Mouse (Mus musculus) 416B (cell line): ENCODE results near the gene Numa1.
"Not testable (repeated sequence)": the region's sequence is repeated elsewhere in the genome, so short reads cannot be mapped to it uniquely, and the experiment has no call there.

Experiments used
- DNase-seq: peaks from one replicate; pipeline ENCODE4 v3.0.0; 2011; ENCODE audit warnings: low read depth

Gene Numa1

DNA sequence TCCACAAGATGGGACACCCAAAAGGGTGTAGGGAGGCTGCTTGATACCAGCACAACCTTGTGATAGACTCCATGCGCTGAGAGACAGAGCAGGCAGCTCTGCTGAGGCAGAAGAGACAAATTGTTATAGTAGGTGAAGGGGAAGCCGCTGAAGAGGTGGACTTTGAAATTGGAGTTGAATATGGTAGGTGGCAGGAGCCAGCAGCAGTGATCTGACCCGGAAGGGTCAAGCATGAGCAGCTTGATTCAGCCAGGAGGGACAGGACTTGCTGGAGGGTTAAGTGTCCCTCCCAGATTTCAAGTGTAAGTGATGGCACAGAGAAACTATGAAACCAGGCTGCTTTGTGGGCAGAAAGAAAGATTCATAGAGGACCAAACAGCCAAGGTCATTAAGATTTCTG, 51.2 kb downstream of the Numa1 start:
- no peak for DNase-seq

DNA sequence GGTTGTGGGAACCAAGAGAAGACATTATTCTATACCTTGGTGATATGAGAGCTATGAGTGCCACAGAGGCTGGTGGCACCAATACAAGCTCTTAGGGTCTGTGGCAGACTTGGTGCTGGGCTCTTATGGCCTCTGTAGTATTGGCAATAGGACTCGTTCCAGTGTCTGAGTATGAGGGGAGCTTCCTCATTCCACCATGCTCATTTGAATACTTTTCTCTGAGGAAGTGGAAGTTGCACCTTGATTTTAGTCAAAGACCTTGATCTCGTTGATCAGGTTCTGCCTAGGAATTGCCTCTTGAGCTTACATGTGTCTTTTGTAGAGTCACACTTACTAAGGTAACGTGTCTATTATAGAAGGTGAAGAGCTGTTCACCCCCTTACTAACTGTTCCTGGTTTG, 60.3 kb downstream of the Numa1 start:
- no peak for DNase-seq

DNA sequence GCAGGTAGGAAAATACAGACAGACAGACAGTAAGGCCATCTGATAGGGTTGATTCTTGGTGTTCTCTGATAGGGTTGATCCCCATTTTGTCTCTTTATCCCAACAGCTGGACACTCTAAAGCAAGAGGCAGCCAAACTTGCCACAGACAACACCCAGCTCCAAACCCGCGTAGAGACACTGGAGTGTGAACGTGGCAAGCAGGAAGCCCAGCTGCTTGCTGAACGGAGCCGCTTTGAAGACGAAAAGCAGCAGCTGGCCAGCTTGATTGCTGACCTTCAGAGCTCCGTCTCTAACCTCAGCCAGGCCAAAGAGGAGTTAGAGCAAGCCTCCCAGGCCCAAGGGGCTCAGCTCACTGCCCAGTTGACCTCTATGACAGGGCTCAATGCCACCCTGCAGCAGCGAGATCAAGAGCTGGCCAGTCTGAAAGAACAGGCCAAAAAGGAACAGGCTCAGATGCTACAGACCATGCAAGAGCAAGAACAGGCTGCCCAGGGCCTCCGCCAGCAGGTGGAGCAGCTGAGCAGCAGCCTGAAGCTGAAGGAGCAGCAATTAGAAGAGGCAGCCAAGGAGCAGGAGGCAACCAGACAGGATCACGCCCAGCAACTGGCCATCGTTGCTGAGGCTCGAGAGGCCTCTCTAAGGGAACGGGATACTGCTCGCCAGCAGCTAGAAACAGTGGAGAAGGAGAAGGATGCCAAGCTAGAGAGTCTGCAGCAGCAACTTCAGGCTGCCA, 64.5 kb downstream of the Numa1 start:
- peak; percentile 75 for DNase-seq

DNA sequence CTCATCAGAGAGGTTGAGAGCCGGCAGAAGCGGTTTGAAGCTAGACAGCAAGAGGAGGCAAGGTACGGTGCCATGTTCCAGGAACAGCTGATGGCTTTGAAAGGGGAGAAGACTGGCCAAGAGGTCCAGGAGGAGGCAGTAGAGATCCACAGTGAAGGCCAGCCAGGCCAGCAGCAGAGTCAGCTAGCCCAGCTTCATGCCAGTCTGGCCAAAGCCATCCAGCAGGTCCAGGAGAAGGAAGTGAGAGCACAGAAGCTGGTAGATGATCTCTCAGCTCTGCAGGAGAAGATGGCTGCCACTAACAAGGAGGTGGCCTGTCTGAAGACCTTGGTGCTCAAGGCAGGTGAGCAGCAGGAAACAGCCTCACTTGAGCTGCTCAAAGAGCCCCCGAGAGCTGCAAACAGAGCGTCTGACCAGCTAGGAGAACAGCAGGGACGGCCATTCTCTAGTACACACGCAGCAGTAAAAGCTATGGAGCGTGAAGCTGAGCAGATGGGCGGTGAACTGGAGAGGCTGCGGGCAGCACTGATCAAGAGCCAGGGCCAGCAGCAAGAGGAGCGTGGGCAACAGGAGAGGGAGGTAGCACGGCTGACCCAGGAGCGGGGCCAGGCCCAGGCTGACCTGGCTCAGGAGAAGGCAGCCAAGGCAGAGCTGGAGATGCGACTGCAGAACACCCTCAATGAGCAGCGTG, 65.7 kb downstream of the Numa1 start:
- DNase-seq: no peak

DNA sequence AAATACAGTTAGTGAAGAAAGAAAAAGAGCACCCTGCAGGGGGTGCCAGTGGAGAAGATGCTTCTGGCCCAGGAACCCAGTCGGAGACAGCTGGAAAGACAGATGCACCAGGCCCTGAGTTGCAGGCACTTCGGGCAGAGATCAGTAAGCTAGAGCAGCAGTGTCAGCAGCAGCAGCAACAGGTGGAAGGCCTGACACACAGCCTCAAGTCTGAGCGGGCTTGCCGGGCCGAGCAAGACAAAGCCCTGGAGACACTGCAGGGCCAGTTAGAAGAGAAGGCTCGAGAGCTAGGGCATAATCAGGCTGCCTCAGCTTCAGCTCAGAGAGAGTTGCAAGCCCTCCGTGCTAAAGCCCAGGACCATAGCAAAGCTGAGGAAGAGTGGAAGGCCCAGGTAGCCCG, 66.4 kb downstream of the Numa1 start:
- no peak for DNase-seq

DNA sequence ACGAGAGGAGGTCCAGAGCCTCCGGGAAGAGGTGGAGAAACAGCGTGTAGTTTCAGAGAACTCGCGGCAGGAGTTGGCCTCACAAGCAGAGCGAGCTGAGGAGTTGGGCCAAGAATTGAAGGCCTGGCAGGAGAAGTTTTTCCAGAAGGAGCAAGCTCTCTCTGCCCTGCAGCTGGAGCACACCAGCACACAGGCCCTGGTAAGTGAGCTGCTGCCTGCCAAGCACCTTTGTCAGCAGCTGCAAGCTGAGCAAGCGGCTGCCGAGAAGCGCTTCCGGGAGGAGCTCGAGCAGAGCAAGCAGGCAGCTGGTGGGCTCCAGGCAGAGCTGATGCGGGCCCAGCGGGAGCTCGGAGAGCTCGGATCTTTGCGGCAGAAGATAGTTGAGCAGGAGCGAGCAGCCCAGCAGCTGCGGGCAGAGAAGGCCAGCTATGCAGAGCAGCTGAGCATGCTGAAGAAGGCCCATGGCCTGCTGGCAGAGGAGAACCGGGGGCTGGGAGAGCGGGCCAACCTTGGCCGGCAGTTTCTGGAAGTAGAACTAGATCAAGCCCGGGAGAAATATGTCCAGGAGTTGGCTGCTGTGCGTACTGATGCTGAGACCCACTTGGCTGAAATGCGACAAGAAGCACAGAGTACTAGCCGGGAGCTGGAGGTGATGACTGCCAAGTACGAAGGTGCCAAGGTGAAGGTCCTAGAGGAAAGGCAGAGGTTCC, 67.2 kb downstream of the Numa1 start:
- no peak for DNase-seq

DNA sequence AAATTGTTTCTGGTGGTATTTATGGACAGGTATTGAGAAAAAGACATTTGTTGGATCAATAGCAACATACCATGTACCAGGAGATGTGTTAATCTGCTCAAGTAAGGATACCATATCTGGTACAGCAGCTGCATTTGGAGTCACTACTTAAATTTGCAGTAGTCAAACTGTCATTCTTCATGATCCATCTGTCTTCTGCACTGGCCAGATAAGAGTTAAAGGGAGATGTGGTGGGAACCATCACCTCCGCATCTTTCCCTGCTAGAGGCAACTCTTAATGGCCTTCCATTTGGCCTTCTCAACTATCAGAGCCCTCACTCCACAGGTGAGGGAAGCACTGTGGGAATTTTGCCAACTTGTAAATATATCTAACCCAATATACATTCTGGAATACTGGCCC, 72.6 kb downstream of the Numa1 start:
- DNase-seq: no peak

DNA sequence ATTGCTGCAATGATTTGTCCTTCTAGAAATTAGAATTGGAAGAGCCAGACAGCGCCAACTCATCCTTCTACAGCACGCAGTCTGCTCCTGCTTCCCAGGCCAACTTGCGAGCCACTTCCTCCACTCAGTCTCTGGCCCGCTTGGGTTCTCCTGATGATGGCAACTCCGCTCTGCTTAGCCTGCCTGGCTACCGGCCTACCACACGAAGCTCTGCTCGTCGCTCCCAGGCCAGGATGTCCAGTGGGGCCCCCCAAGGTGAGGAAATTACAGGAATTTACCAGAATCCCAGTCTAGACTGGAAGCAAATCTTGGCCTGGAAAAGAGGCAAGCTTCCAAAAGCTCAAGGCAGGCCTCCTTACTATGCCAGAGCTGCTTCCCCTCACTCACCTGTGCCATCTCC, 77.9 kb downstream of the Numa1 start:
- DNase-seq: no peak

DNA sequence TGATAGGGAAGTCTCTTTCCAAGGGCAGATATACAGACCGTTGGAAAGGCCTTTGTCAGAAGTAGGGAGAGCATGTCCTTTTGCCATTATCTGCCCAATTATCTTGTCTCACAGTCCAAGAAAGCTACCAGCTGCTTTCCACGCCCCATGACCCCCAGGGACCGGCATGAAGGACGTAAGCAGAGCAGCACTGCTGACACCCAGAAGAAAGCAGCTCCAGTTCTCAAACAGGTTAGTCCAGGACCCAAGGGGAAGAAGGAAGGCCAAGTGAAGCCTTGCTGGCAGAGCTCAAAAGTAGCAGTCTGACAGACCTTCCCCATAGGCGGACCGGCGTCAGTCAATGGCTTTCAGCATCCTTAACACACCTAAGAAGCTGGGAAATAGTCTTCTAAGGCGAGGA, 79.5 kb downstream of the Numa1 start:
- no peak for DNase-seq

DNA sequence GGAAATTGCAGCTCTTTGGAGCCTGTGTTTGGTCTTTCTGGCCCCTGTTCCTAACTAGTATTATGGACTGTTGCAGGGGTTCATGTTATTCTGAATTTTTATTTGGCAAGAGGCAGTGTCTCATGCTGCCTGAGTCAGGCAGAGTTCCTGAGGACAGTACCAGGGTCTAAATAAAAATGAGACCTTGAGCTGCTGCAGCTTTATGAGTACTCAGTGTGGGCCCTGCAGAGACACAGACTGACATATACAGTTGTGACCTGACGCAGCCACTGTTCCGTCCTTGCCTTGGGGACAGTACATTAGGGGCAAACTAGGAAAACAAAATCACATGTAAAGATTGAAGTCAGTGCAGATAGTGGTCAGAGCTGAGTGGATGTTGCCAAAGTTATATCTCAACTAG, 81.1 kb downstream of the Numa1 start:
- no peak for DNase-seq

DNA sequence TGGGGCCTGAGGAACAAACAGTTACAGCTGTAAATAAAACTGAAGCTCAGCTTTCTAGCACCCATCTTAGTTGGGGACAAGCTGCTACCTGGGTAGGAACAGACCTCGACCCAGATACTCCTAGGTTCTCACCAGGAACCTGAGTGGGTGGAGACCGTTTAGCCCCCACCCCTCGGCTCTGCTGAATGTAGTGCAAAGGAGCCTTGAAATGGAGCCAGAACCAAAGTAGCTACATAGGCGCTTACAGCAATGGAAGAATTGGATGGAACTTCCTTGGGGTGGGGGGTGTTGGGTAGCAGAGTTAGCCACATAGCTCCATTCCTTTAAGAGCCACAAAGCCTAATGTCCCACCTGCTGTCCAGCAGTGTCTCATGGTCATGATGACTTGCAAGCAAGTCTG, 83.0 kb downstream of the Numa1 start:
- DNase-seq: peak; percentile 47

DNA sequence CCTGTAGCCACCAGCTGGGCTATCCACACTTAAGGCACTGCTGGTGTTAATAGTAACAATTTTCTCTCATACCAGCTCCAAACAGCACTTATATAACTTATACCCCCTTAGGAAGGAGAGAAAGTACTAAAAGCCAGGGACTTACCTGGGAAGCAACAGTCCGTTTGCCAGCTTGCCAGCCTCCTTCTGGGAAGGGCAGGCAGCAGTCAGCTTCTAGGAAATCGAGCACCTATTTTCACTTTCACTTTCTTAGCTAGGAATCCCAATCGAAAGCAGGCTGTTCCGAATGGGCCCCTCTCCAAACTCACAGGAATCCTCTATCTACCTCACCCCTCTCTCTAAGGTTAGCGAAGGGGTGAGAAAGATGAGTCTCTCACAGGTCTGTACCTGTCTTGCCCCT, 83.5 kb downstream of the Numa1 start:
- peak; percentile 34 for DNase-seq

DNA sequence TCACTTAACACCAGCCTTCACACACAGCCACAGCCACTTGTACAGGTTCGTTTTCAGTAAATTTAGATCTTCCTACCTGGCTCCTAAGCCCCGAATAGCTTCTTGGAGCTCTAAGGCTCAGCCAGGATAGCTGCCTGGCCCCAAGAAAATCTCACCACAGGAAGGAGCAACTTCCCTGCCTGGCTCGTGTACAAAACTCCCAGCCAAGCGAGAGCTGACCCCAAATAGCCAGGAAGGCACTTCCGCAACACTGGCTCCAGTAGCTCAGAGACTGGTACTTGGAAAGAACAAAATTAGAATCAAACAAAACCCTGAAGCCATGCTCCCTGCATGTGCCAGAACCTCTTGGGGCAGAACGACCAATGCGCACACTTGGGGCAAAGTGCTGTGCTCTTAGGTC, 84.1 kb downstream of the Numa1 start:
- DNase-seq: no peak

DNA sequence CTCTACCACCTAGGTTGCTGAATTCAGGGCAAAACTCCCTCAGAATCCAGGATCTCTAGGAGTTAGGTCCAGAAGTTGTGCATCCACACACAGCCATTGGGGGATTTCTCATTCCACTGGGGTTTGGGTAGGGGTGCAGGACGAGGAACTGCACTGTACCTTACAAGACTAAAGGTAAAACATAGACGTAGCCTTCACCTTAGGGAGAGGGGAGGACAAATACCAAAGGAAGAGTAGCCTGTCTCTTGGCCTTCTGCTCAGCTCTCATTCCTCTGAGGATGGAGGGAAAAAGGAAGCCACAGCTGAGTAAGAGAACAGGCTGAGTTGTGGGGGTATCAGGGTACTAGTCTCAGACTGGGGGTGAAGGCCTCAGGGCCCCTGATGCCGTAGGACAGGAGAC, 84.7 kb downstream of the Numa1 start, which contains the start of gene Il18bp:
TSS of gene Il18bp (minus strand) at position 101 of the 400 bp plus-strand sequence.
- no peak for DNase-seq

DNA sequence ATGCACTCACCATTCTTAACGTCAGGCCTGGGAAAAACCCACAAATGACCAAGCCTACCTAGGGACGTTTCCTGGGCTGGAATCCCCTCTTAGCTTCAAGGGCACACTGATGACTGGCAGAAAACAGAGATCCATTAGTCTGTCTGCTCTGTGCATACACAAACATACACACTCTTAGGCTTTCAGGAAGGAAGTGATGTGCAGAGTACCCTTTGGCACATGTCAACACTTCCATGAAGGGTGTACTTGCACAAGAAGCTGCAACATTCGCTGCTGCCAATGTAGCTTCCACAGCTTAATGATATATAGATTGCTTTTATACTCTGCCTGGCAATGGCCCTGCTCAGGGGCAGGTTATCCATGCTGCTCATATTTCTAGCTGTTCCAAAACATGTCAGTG, 85.5 kb downstream of the Numa1 start:
- peak; percentile 61 for DNase-seq

DNA sequence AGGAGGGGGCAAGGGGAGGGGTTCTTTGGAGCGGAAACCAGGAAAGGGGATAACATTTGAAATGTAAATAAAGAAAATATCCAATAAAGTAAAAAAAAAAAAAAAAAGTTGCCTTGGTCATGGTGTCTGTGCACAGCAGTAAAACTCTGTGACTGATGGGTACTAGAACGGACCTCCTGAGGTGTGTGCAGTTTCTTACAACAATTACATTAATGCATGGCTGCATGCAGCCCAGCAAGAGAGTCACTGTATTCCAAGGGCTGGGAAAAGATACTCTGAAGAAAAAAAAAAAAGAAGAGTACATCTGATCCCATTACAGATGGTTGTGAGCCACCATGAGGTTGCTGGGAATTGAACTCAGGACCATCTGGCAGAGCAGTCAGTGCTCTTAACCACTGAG, 87.0 kb downstream of the Numa1 start:
- not testable (repeated sequence) for DNase-seq

DNA sequence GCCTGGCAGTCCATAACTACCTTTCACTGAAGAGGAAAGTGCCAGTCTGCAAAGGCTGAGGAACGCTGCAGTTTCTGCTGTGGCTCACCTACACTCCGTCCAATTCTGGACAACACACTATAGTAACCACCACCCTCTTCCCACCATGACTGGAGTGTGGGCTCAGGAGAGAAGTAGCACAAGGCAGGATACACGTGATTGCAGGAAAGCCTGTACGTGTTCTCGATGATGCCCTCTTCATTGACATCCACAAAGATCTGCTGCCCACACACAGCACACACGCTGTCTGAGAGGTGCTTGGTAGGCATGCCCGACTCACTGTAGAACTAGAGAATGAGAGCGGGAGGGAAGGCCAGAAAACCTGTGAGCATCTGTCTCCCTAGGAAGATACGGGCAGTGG, 89.9 kb downstream of the Numa1 start:
- no peak for DNase-seq

DNA sequence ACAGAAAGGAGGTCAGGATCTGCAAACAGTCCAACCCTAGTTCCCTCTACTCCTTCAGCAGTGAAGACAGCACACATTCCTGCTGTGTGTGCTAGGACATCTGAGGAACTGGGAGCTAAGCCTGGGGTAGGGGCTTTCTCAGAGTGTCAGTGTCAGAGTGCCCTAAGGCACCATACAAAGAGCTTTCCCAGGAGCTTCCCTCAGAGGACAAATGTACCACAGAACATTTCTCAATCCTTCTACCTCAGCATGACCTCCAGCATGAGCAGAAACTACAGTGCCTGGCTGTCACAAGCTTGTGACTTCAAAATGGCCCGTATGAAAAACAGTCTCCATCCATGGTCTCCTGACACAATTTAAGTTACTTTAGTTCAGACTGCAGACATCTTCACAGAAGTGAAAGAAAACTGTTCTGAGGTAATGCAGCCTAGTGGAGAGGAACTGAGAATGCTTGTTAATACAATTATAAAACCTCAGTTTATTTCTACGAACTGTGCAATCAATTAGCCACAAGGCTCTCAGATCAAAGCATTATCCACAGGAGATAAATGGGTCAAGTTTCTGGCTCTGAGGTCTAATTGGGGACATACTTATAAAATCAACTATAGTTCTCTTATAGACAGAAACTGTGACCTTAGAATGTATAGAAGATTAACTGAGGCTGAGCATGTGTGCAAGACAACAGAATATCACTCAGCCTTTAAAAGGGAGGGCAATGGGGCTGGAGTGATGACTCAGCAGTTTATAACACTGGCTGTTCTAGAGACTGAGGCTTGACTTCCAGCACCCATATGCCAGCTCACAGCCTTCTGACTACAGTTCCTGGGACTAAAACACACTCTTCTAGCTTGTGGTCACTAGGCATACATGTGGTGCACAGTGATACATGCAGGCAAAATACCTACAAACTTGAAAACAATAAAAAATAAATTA, 91.5 kb downstream of the Numa1 start:
- DNase-seq: peak; percentile 46

DNA sequence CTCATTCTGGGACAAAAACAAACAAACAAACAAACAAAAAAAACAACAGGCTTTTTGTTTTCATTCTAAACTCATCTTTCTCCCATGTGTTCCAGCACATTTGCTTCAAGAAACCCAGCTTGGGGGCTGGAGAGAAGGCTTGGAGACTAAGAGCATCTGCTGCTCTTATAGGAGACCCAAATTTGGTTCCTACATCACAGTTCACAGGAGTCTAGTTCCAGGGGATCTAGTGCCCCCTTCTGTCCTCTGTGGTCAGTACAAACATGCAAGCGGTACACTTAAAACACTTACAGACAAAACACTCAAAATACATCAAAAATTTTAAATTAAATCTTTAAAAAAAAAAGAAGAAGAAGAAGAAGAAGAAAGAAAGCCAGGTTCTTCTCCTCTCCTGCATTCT, 101.0 kb downstream of the Numa1 start:
- DNase-seq: peak; percentile 56

DNA sequence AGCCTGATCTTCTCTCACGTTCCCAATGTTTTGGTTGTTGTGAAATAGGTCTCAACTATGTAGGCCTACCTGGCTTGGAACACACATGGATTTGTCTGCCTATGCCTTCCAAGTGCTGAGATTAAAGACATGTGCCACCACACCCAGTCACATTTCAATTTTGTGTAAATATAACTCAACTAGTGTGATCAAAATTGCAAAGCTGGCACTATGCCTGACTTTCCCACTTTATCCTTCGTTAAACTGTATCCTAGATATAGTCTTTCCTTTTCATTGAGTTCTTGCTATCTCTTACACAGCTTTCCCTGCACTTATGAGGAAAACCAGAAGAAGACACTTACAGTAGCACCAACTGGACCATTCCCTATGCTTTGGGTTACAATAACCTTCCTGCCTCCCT, 101.6 kb downstream of the Numa1 start:
- DNase-seq: no peak

DNA sequence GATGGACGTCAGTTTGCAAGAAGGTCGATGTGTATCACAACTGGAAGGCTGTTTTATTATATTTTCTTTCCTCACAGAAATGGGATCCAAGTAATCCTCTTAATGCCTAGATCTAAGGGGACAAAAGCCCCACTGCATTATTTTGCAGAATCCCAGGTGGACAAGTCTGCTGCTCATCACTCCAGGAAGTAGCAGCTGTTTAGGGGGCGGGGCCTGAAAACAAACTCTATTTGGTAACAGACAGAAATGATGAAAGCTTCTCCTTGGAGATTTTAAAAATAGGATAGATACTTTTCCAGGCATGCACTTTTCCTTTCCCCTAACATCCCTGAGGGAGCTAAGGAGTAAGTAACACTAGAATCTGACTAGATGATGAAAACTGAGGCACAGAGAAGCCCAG, 103.4 kb downstream of the Numa1 start:
- DNase-seq: no peak

DNA sequence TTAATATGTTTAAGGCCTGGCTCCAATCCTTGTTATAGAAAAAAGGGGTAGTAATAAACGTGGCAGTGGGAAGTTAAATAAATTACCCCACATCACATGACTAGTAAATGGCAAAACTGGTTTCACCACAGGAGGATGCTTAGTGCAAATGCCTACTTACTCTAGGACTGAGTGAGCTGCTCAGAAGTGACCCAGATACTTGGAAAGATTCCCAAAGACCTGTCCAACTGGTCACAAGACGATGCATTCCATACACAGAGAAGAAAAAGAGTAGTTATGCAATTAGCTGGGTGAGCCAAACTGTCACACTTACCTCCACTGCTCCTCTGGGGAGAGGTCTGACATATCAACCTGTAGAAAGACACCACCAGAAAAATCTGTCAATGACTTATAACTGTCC, 108.4 kb downstream of the Numa1 start:
- no peak for DNase-seq
